Mouse (Mus musculus): ENCODE data around the gene Cyp4f39.
"Not testable (repeated sequence)": the region's sequence is repeated elsewhere in the genome, so short reads cannot be mapped to it uniquely, and the experiment has no call there.

Gene Cyp4f39

GRCm38 (mm10) chr17:32528408-32529337, 76.2 kb downstream of the Cyp4f39 start:
- no peak for DNase-seq (ENCODE audit: low read depth, low spot score)

GRCm38 (mm10) chr17:32532356-32532755, 79.8 kb downstream of the Cyp4f39 start:
- not testable (repeated sequence) for DNase-seq (ENCODE audit: low read depth, low spot score)

- DNase-seq (ENCODE audit: low read depth, low spot score): no peak
Measured at GRCm38 (mm10) chr17:32534068-32534467, 81.5 kb downstream of the Cyp4f39 start.

GRCm38 (mm10) chr17:32536051-32536866, 83.7 kb downstream of the Cyp4f39 start, which contains the start of gene Cyp4f16:
TSS of gene Cyp4f16 (plus strand) at chr17:32536558.
- DNase-seq (ENCODE audit: low read depth, low spot score): peak; percentile 19

GRCm38 (mm10) chr17:32536867-32537250, 84.3 kb downstream of the Cyp4f39 start:
- DNase-seq (ENCODE audit: low read depth, low spot score): no peak
